Mouse (Mus musculus): ENCODE measurements around the gene Mettl3. TPM values are rescaled to one million over a fixed set of nuclear protein-coding genes. Genes with fewer than 3 reads are reported as not detected.
"Not testable (repeated sequence)": the region's sequence is repeated elsewhere in the genome, so short reads cannot be mapped to it uniquely, and the experiment has no call there.

The Mettl3 gene
- total RNA-seq (2021), result 10 to 100 TPM; 26.4 to 49.8 TPM

DNA sequence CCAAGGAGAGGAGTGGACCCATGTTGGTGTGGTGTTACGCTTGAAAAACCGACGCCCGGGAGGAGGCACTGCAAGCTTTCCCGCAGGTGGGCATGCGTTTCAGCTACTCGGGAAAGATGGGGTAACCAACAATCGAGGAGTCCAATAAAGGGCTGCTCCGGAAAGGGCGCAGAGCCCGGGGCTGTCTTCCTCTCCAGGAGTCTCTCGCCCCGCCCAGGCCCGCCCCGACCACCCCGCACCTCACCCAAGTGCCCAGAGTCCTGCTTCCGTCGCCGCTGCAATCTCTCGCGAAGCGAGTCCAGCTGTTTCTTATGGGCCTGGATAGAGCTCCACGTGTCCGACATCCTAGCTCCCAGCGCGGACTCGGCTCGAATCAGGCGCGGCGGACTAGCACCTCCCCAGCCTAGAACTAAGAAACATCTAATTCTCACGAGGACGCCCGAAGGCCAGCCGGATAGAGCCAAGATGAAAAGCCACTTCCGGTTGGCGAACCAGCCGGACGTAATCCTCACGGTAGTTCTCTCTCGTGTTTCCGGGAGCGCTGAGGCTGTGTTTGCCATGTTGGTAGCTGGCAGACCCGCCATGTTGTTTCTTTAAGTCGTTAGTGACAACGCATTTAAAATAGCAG lies at the start of gene Mettl3:
TSS of gene Mettl3 (minus strand) at position 485 of the 628 bp plus-strand sequence.
- intact Hi-C loops (cut with DNase I), result loop anchor here (2.0 kb wide), 2 partner anchors 26 to 34 kb away; partner anchors contain the start of genes Rab2b and Tox4
- peak; percentile 90 to 93 for DNase-seq (ENCODE audit: low spot score in 2 of 2)

DNA sequence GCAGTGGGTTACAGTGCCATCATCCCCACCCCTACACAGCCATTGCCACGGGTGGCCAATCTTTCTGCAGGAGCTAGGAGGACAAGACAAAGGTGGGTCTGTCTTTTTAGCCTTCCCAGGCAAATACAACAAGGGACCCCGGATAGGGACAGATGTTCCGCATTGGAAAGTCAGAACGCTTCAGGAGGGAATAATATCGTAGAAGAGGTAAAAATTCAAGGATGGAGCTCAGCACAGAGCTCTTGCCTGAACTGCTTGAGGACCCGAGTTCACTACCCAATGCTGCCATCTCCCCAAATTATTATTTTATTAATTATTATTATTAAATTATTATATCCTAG lies 34.6 kb upstream of the Mettl3 start:
- intact Hi-C loops (cut with DNase I), result loop anchor here (2.0 kb wide), 2 partner anchors 35 to 45 kb away; partner anchors contain the start of gene Mettl3
- no peak for DNase-seq (ENCODE audit: low spot score in 2 of 2)

DNA sequence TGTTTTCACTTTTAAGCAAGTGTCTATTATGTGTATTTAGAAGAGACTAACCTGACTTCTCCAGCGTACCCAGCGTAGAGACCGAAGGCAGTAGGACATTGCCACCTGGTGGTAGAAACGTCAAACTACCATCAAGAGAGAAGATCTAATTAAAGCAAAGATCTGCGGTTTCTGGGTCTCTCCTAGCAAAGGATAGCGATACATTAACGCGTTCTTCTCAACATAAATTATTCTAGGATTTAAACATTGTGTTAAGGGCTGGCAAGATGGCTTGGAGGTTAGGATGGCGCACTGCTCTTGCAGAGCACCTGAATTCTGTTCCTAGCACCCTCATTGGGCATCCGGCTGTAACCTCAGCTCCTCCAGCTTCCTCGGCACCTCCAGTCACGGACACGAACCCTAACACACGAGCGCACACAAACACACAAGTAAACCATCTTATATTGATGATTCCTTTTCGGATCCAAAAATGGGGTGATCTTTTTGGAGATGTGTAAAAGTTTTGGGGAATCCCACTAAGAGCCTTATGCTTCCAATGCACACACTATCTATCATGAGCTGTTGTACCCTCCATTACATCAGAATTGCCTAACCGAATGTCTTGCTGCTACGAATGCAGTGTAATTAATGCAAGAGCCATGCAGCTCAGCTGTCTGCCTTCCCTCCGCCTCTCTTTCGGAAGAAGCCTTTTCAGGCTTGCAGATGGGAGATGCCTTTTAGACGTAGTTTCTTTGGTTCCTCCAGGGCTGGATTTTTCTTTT lies 34.0 kb upstream of the Mettl3 start:
- peak; percentile 44 to 47 for DNase-seq (ENCODE audit: low spot score in 2 of 2)

DNA sequence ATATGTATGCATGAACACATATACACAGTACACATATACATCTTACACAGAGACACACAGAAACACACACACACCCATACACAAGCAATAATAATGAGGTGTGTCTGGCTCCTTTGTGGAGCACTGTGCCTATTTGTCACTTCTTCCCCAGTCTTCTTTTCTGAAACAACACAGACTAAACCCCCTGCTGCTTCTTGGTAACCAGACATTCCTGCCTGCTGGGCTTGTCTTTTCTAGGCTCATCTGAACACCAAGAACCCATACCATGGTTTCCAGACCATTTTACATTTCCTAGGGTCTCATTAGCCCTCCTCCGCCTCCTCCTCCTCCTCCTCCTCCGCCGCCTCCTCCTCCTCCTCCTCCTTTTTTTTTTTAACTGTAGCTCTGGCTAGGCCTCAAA lies 27.2 kb upstream of the Mettl3 start:
- intact Hi-C loops (cut with DNase I), result no loop called here

More for the DNA sequence above, 34.0 kb upstream of the Mettl3 start:
- intact Hi-C loops (cut with DNase I), result loop anchor here (2.0 kb wide), 2 partner anchors 34 to 44 kb away; partner anchors contain the start of gene Mettl3

DNA sequence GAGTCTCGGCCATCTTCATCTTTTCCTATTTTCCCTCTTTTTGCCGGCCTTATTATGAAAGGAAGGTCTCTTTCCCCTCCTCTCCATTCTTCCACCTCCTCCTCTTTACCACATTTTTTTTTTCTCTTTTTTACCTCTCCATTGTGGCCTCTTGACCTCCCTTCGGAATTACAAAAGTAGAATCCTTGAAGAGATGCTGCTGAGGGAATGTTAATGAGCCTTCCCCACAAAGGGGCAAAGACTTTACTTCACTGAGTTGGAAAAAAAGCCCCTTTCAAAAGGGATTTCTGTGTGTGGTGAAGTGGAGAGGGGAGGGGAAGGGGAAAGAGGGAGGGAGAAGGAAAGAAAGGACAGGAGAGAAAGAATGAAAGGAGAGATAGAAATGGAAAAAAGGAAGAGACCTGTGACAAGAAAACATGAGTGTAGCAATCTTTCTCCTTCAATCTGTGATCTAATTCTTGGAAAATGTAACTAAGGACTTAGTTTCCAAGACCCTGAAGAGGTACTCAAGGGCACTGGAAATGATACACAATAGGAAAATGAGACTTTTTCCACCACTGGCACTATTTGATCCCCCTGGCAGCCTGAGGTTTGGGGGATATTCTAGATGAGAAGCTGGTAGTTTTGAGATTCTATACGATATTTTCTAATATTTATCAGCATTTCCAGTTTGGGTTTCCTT lies 26.3 kb upstream of the Mettl3 start:
- no peak for DNase-seq (ENCODE audit: low spot score in 2 of 2)
- intact Hi-C loops (cut with DNase I), result no loop called here

More for the DNA sequence above, 27.2 kb upstream of the Mettl3 start:
- DNase-seq (ENCODE audit: low spot score in 2 of 2), result no peak

DNA sequence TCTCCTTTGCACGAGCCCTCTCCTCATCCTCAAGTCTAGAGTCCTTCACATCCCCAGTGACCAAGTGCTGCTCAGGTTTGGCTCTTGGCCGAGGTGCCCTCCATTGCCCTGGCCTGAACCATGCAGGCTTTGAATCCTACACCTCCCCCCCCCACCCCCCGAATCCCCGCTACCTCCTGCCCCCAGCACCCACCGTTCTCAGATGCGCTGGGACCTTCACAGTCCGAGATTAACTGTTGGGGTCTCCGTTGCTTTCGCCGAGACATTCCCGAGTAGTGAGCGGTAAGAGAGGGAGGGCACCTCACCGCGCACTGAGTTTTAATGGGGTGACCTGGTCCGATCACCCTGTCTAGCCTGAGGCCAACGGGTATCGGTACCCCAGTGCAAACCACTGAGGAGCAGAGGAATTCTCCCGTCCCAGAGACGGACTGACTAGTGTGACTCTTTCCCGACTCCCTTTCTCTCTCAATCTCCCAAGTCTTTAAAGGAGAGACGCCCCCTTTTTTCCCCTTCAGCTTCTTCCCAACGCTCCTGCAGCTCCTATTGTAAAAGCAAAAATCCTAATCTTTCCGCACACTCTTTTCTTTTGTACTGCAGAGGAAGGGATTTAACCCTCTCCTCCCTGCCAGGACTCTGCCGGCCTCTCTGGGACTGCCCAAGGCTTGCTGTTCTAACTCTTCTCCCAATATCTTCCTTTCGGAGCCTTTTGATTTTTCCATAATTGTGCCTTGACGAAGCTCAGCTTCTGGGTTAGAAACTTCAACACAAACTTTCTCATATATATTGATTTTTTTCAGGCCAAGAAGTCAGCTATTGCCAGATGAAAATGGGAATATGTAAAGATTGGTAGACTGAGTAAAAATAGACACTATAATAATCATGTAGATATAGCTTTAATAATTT lies 23.2 kb upstream of the Mettl3 start, which contains the start of gene Sall2:
TSS of gene Sall2 (minus strand) at position 853 of the 903 bp plus-strand sequence.
- no peak for DNase-seq (ENCODE audit: low spot score in 2 of 2)
- intact Hi-C loops (cut with DNase I), result no loop called here

DNA sequence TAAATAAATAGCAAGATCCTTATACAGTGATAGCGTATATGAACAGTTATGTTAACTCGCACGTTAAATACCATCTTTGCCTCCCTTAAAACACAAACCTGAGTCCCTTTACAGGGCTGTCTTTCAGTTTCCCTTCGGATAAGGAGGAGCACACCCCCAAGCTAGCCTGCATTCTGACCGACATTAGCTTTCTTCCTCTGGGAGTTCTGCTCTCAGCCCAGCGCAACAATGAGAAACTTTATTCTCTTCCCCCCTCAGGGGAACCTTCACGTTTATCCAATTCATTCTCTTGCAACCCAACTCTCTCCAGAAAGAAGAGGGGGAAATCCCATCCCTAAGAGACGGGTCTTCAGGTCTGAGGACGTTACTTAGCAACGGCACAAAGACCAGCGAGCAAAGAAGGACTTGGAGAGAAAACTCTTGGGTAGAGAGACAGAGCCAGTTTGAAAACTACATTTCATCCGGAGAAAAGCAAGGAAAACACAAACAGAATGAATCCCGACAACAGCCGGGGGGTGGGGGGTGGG lies 22.5 kb upstream of the Mettl3 start:
- intact Hi-C loops (cut with DNase I), result no loop called here
- DNase-seq (ENCODE audit: low spot score in 2 of 2), result no peak

DNA sequence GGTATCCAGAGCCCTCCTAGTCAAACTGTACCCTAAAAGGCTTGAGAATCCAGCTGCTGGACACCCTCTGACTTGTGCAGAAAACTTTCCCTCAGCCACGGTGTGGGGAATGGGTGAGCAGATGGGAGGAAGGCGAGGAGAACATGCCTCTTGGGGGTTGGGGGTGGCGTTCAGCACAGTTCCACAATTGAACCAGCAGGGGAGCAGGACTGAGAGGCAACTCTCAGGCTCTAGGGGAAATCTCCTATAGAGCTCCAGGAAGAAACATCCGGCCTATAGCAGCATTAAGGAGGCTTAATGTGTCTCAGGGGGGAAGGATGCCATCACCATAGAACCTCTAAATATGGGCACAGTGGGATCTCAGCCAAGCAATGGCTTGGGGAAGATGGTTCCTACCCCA lies 21.0 kb upstream of the Mettl3 start:
- DNase-seq (ENCODE audit: low spot score in 2 of 2), result no peak
- intact Hi-C loops (cut with DNase I), result no loop called here

DNA sequence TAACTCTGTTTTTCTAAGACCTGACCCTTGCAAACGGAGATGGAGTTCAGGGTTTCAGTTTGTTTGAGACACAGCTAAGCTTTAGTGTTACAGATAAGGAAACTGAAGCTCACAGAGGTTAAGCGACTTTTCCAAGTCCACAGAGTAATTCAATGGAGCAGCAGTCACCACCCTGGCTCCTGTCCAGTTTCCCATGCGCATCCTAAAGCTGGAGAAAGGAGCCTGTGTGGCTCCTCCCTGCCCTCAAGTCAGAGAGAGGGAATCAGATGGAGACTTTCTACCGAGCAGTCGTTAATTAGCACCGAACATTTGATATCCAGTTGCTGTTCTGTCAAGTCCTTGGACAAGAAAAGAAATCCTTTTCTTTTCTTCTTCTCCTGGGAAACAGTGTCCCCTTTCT lies 14.4 kb upstream of the Mettl3 start:
- intact Hi-C loops (cut with DNase I), result no loop called here
- DNase-seq (ENCODE audit: low spot score in 2 of 2), result no peak

DNA sequence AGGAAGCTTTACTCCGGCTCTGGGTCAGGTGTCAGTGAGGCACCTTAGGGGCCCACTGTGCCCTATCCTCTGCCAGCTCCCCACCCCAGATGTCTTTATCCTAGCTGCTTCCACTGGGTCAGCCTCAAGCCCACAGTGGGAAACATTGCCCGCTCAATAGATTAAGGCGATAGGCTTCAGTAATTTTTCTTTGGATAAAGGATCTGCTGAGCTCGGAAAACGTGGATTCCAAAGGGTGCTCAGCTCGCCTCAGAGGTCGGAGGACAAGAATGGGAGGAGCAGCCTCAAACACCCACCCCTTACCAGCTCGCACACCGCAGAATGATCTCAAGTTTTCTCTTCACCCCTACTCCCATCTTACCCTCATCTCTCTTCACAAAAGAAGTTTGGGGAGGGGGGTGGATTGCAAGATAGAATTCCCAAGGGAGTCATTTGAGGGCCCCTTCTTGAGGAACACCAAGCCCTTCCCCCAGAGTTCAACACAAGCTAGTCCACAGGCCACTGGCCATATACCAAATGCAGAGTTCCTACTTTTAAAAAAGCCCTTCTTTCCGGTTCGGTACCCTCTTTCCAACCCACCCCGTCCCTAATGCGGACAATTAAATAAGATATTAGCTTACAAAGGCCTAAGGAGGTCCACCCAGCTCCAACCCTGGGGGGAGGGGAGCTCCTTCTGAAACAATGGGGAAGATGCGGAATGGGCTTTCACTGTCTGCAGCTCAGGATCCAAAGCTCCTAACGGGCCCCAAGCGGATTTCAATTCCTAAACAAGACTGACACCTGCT lies 11.7 kb upstream of the Mettl3 start:
- DNase-seq (ENCODE audit: low spot score in 2 of 2), result no peak
- intact Hi-C loops (cut with DNase I), result loop anchor here (1.0 kb wide), 1 partner anchor 37 kb away; the partner anchor contains the start of genes Rab2b and Tox4

DNA sequence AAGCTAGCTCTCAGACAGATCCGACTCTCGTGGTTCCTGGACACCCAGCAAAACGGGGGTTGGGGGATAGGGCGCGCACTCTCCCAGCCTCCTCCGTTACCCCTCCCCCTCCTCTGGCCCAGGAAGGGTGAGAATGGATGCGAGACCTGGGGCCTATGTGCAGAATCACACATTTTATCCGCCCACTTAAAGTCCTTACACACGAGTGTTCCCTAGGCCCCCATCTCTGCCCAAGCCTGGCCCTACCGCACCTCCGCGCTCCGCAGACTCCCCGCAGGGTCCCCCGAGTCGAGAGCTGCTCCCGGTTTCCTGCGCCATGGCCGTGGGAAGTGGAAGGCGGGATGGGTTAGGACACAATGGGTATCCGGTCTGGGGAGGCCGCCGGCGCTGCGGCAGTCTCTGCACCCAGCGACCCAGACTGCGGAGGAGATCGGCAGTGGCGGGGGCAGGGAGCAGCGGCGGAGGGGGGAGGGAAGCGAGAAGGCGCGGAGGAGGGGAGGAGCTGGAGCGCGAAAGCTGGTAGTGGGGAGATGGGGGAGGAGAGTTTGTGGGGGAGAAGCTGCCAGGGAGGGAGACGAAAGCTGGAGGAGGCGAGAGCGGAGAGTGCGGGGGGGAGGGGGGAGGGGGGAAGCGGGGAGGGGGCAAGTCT lies 11.0 kb upstream of the Mettl3 start:
- peak; percentile 65 to 74 for DNase-seq (ENCODE audit: low spot score in 2 of 2)
- intact Hi-C loops (cut with DNase I), result loop anchor here (1.0 kb wide), 1 partner anchor 37 kb away; the partner anchor contains the start of genes Rab2b and Tox4

DNA sequence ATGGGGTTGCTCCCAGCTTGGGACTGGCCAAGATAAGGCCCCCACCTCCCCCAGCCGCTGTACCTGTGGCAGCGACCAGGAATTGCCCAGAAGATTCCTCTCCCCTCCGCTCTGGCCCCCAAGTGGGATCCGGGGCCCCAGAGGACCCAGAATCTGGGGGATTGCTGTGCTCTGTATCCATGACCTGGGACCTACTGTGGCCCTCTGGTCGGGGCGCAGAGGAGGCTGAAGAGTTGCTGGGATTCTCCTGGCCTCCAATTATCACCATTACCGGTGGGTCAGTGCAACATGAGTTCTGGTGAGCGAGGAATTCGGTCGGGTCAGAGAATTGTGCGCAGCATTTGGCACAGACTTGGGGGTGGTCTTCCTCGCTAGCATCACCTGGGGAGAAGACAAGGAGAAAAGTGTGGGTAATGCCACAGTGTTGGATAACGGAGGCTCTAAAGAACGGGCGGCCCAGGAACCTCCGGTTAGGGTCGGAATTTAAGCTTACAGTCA lies 10.4 kb upstream of the Mettl3 start:
- intact Hi-C loops (cut with DNase I), result no loop called here

DNA sequence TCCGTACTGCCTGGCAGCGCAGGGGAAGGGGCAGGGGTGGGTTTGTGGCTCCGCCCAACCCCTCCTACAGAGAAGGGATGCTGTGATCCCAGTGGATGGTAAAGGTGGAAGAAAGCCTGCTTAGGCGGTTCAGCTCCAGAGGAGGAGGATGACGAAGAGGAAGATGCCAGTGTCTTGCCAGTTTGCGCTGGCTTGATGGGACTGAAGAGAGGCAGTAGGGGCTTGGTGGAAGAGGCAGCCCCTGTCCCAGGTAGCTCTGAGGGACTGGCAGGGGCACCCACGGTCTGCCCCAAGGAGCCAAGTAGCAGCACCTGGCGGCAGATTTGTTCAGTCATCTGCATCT lies 9.9 kb upstream of the Mettl3 start:
- no peak for DNase-seq (ENCODE audit: low spot score in 2 of 2)
- intact Hi-C loops (cut with DNase I), result no loop called here

More for the DNA sequence above, 10.4 kb upstream of the Mettl3 start:
- no peak for DNase-seq (ENCODE audit: low spot score in 2 of 2)

DNA sequence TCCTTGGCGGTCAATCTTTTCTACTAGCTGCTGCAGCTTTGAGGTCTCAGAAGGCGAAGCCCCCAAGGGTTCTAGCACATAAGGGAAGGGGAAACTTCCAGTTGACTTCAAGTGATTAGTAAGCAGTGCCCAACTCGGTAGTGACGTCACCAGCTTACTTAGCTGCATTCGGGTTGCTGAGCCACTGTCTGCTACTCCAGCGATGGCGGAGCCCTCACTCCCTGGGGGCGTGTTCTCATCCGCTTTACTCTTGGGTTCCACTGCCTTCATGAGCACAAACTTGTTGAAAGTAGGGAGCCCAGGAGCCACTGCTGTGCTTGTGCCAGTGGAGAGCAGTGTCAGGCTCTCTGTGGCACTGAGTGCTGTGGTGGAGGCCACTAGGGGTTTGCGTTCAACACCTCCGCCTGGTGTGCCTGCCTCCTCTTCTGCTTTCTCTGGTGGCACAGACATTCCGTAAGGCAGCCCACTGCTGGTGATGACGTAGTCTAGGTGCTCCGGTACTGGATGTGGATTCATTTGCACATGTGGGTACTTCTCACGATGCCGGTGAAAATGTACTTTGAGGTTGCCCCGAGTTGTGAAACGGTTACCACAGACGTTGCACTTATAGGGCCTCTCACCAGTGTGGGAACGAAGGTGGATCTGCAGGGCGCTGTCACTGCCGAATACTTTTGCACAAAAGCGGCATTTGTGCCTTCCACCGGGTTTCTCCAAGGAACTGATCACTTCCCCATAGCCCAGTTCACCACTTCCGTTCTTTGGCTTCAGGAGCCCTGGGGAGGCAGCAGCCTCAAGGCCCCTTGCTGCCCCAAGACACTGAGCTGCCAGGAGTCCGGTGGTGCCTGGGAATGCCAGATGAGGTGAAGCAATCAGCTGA lies 9.2 kb upstream of the Mettl3 start:
- DNase-seq (ENCODE audit: low spot score in 2 of 2), result no peak
- intact Hi-C loops (cut with DNase I), result no loop called here

DNA sequence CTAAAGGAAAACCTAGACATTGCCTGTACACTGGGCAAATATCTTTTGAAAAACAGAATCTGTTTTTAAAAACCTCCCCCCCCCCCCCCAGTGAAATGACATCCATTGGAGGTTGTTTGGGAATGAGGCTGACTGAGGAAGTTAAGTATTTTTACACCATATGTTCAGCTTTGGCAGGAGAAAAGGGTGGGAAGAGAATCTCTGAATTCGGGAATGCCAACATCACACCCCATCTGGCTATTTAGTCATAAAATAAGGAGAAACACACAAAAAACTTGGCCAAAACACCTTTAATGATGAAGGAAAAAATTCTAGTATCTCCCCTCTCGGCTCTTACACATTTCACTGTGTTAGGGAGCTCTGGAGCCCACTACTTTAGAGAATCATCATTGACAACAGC lies 6.0 kb upstream of the Mettl3 start:
- DNase-seq (ENCODE audit: low spot score in 2 of 2), result no peak
- intact Hi-C loops (cut with DNase I), result no loop called here

DNA sequence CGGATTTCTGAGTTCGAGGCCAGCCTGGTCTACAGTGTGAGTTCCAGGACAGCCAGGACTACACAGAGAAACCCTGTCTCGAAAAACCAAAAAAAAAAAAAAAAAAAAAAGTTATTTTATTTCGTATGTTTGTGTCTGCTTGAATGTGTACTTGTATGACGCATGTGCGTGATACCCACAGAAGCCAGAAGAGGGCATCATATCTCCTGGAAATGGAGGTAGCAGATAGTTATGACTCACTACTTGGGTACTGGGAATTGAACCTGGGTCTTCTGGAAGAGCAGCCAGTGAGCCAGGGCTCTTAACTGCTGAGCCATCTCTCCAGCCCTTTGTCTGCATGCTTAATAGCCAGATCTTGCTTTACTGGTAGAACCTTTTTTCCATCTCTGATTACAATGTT lies 5.4 kb upstream of the Mettl3 start:
- intact Hi-C loops (cut with DNase I); DNase-seq (ENCODE audit: low spot score in 2 of 2): not testable (repeated sequence)

DNA sequence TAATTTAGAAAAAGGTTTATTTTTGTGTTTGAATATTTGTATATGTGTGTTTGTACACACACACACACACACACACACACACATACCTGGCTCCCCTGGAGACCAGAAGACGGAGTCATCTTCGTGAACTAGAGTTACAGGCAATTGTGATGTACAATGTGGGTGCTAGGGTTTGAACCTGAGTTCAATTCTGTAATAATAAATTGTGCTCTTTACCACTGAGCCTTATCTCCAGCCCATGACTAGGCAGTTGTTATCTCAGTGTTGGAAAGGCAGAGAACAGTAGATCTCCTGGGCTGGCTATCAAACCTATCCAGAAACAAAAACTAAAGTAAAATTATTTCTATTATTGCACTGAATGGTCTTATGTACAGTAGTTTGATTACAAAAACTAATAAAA lies 1.2 kb upstream of the Mettl3 start:
- intact Hi-C loops (cut with DNase I), result no loop called here

More for the DNA sequence above, 1.2 kb upstream of the Mettl3 start:
- no peak for DNase-seq (ENCODE audit: low spot score in 2 of 2)

All from left cerebral cortex, postnatal 36 days (tissue).